Mouse (Mus musculus): ENCODE measurements at regions not wholly inside any gene's neighbourhood (a gene's known extent, or its start where the extent isn't known, plus 50 kb on each side); places are given as distances from the start of the nearest gene placed in this dataset.

GRCm38 (mm10) chr15:24004711-24005110, 1408.9 kb downstream of the Basp1 start:
- Histone ChIP-seq H3K27me3 (ENCODE audit: control insufficient read depth, insufficient read depth, low read length) (no peaks in the 10 kb centered on the region), H3K36me3 (ENCODE audit: control insufficient read depth, insufficient read depth, low read length) (no peaks in the 10 kb centered on the region), H3K4me3 (ENCODE audit: low read depth, low read length) (no peak overlapping the region), H3K27ac (ENCODE audit: low read depth, low read length) (no peak overlapping the region), H3K9me3 (ENCODE audit: control insufficient read depth, low read length) (no peaks in the 10 kb centered on the region), H3K4me1 (replicated peaks; ENCODE audit: control insufficient read depth, insufficient read depth, low read length) (no peaks in the 10 kb centered on the region), H3K9ac (ENCODE audit: low read length) (no peak overlapping the region), H3K4me2 (ENCODE audit: low read depth, low read length, severe bottlenecking) (no peak overlapping the region)
- 90% methylated on average over 2 of the region's 2 CpGs for WGBS
- DNase-seq (ENCODE audit: low spot score) (no peak), ATAC-seq (replicated peaks; ENCODE audit: low FRiP score) (no peak)

GRCm38 (mm10) chr15:23979506-23979905, 1430.7 kb downstream of the Cdh18 start:
- Histone ChIP-seq H3K27me3 (ENCODE audit: control insufficient read depth, insufficient read depth, low read length) (no peaks in the 10 kb centered on the region), H3K27ac (ENCODE audit: low read depth, low read length) (no peak overlapping the region), H3K36me3 (ENCODE audit: control insufficient read depth, insufficient read depth, low read length) (no peaks in the 10 kb centered on the region), H3K9ac (ENCODE audit: low read length) (no peak overlapping the region), H3K9me3 (ENCODE audit: control insufficient read depth, low read length) (no peaks in the 10 kb centered on the region), H3K4me2 (ENCODE audit: low read depth, low read length, severe bottlenecking) (no peak overlapping the region), H3K4me1 (replicated peaks; ENCODE audit: control insufficient read depth, insufficient read depth, low read length) (no peaks in the 10 kb centered on the region), H3K4me3 (ENCODE audit: low read depth, low read length) (no peak overlapping the region)
- ATAC-seq (replicated peaks; ENCODE audit: low FRiP score) (no peak), DNase-seq (ENCODE audit: low spot score) (no peak)
- WGBS = 91% methylated on average over 3 of the region's 3 CpGs
